Mouse (Mus musculus): ENCODE measurements at regions not wholly inside any gene's neighbourhood (a gene's known extent, or its start where the extent isn't known, plus 50 kb on each side); places are given as distances from the start of the nearest gene placed in this dataset.
"Not testable (repeated sequence)": the region's sequence is repeated elsewhere in the genome, so short reads cannot be mapped to it uniquely, and the experiment has no call there.

DNA sequence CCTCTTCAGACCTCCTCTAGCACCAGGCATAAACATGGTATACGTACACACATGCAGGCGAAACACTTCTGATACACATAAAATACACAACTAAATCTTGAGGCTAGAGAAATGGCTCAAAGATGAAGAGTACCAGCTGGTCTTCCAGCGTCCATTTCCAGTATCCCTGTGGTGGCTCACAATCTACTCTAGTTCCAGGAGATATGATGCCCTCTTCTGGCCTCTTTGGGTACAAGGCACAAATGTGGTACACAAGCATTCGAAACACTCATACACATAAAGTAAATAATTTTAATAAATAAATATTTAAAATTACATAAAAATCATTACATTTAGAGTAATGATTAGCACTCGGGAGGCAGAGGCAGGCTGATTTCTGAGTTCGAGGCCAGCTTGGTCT, 50.7 kb upstream of the Rabgap1l start:
- DNase-seq (ENCODE audit: low read depth, low spot score): no peak

GRCm38 (mm10) chr1:160844709-160845108, 51.7 kb upstream of the Rabgap1l start:
- DNase-seq (ENCODE audit: low read depth, low spot score): not testable (repeated sequence)

DNA sequence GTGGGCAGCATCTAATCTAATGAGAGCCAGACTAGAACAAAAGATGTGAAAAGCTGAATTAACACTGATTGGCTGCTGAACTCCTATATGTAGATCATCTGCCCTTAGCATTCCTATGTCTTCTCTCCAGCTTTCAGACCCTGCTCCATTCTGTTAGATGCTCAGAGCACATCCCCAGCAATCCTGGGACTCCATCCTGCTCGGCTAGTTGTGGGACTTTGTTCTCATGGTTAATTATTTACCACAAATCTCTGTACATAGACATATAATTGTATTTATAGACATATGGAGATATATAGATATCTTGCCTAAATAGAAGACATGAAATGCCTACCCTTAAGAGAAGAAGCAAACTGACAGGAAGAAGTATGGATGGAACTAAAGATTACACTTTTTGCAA, 55.5 kb upstream of the Rc3h1 start:
- DNase-seq (ENCODE audit: low read depth, low spot score): no peak

- DNase-seq (ENCODE audit: low read depth, low spot score): peak; percentile 35
Observed at GRCm38 (mm10) chr1:160854410-160854809, 51.8 kb upstream of the Rc3h1 start.

GRCm38 (mm10) chr1:160855411-160855810, 50.8 kb upstream of the Rc3h1 start:
- DNase-seq (ENCODE audit: low read depth, low spot score): no peak

- no peak for DNase-seq (ENCODE audit: low read depth, low spot score)
Observed at GRCm38 (mm10) chr1:160855926-160856620, 50.1 kb upstream of the Rc3h1 start.
